Mouse (Mus musculus): Measurements from ENCODE around the gene Iqcm.

- TF ChIP-seq POLR2A (IDR thresholded peaks at IDR 0.05; ENCODE audit: control insufficient read depth, extremely low read depth, insufficient read depth, low read length, poor library complexity) (no peak), CTCF (IDR thresholded peaks at IDR 0.05; ENCODE audit: borderline replicate concordance, control insufficient read depth, extremely low read depth, insufficient read depth, low read length, poor library complexity) (no peak)
These were observed 100.8 kb downstream of the Iqcm start for GRCm38 (mm10) chr8:75549284-75549683.
